14 mouse cellular contexts compared by ENCODE assay signal in the genomic region with DNA sequence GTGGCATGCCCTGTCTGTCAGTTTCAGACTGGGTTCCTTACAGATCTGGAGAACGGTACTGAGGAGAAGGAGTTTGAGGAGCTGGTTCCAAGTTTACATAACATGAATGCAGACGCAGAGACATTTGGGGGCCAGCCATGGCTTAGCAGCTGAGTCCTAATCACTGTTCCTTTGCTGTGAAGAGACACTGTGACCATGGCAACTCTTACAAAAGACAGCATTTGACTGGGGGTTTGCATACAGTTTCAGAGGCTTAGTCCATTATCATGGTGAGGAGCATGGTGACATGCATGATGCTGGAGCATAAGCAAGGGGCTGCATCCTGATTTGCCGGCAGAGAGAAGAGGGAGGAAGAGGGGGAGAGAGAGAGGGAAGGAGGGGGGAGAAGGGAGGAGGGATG. TPM values are rescaled to one million over a fixed set of nuclear protein-coding genes. Genes with fewer than 3 reads are reported as not detected.
DNase-seq lines count a peak whose midpoint lies in the region; ATAC-seq lines count a peak whose summit lies in the region.
"Had no signal": no experiment of that assay in that cellular context is flagged by ENCODE, and none has a peak within 500 bp of the region (broad histone marks: within the 10 kb centered on the region; RNA-seq: fewer than 3 reads in every experiment).

No protein-coding gene starts in this region.

- no peaks in the 10 kb centered on the region for H3K36me3 ChIP-seq in neural tube, embryonic 15.5 days
- no peaks in the 10 kb centered on the region for H3K36me3 ChIP-seq in neural tube, embryonic 14.5 days (ENCODE audit: control insufficient read depth, insufficient read depth, low read length)
- H3K36me3 ChIP-seq: G1E; heart, embryonic 13.5 days; limb, embryonic 15.5 days had no signal

- no peaks in the 10 kb centered on the region for H3K9me3 ChIP-seq in neural tube, embryonic 15.5 days (replicated peaks)
- H3K9me3 ChIP-seq in neural tube, embryonic 14.5 days (ENCODE audit: control insufficient read depth, low read length): no peaks in the 10 kb centered on the region
- H3K9me3 ChIP-seq: G1E; heart, embryonic 13.5 days; limb, embryonic 15.5 days had no signal

- no peak overlapping the region for H3K4me2 ChIP-seq in neural tube, embryonic 15.5 days
- no peak overlapping the region for H3K4me2 ChIP-seq in neural tube, embryonic 14.5 days (ENCODE audit: low read depth, low read length)
- H3K4me2 ChIP-seq: heart, embryonic 13.5 days; limb, embryonic 15.5 days had no signal

- H3K4me3 ChIP-seq in neural tube, embryonic 15.5 days (replicated peaks): no peak overlapping the region
- no peak overlapping the region for H3K4me3 ChIP-seq in neural tube, embryonic 14.5 days (ENCODE audit: low read depth, low read length)
- H3K4me3 ChIP-seq: heart, embryonic 13.5 days; limb, embryonic 15.5 days had no signal

- H3K27me3 ChIP-seq in neural tube, embryonic 15.5 days (replicated peaks): no peaks in the 10 kb centered on the region
- H3K27me3 ChIP-seq in neural tube, embryonic 14.5 days (ENCODE audit: control insufficient read depth, insufficient read depth, low read length): no peaks in the 10 kb centered on the region
- H3K27me3 ChIP-seq: limb, embryonic 15.5 days had no signal

- H3K27ac ChIP-seq in neural tube, embryonic 15.5 days (replicated peaks): no peak overlapping the region
- H3K27ac ChIP-seq in neural tube, embryonic 14.5 days (ENCODE audit: low read depth, low read length): no peak overlapping the region
- H3K27ac ChIP-seq: heart, embryonic 13.5 days; limb, embryonic 15.5 days had no signal

- 33% methylated on average over 3 of the region's 3 CpGs for WGBS in neural tube, embryonic 15.5 days
- 26% methylated on average over 3 of the region's 3 CpGs for WGBS in neural tube, embryonic 14.5 days

- H3K9ac ChIP-seq in neural tube, embryonic 15.5 days (replicated peaks): no peak overlapping the region
- no peak overlapping the region for H3K9ac ChIP-seq in neural tube, embryonic 14.5 days (replicated peaks; ENCODE audit: low read depth, low read length)
- H3K9ac ChIP-seq: heart, embryonic 13.5 days; limb, embryonic 15.5 days had no signal

- peak; percentile 7 to 14 for DNase-seq in cerebellum, postnatal 25 days
- no peak for DNase-seq in cerebellum, adult 11 months
- DNase-seq in neural tube, embryonic 10.5 days (ENCODE audit: extremely low spot score, low spot score): peak; percentile 10
- peak; percentile 2 to 25 for DNase-seq in layer of hippocampus, adult 18-20 months (ENCODE audit: low spot score in 2 of 2)
- DNase-seq in adrenal gland, postnatal 10 days: no peak
- no peak for DNase-seq in retina, embryonic 14.5 days (ENCODE audit: low spot score)
- DNase-seq: thymus, postnatal 14 days had no signal

- ATAC-seq in neural tube, embryonic 15.5 days (ENCODE audit: low FRiP score): no peak
- peak; percentile 49; the same call in 1 of the 2 replicates for ATAC-seq in neural tube, embryonic 14.5 days (ENCODE audit: low read depth)
- ATAC-seq: intestine, postnatal 0 days had no signal

- 0 out of 2 replicates have a peak, but pooled peaks cover 3% of the 10 kb centered on the region for H3K4me1 ChIP-seq in neural tube, embryonic 15.5 days
- no peaks in the 10 kb centered on the region for H3K4me1 ChIP-seq in neural tube, embryonic 14.5 days (ENCODE audit: control insufficient read depth, insufficient read depth, low read length)
- H3K4me1 ChIP-seq: heart, embryonic 13.5 days; limb, embryonic 15.5 days had no signal

RNA-seq across cellular contexts. Expression of gene C1qtnf3, which starts 29.6 kb away (rescaled TPM):
- polyA plus RNA-seq in neural tube, embryonic 15.5 days (2015; fragmentation: Nextera tagmentation; extraction: Ambion mirVana): 21.2 and 23.1 TPM in 2 replicates
- total RNA-seq in layer of hippocampus, adult 18-20 months (2021): not detected
- 21.2 and 23.6 TPM in 2 replicates for polyA plus RNA-seq in neural tube, embryonic 14.5 days (2014; fragmentation: Nextera tagmentation; extraction: Ambion mirVana)
- 1 to 10 TPM; 6.1 to 6.7 TPM for total RNA-seq in adrenal gland, postnatal 10 days (2021)
- total RNA-seq: common myeloid progenitor, adult 5-6 weeks; G1E had no signal
- polyA plus RNA-seq: G1E had no signal

RNA-seq across cellular contexts. Expression of gene Amacr, which starts 59.0 kb away (rescaled TPM):
- polyA plus RNA-seq in neural tube, embryonic 15.5 days (2015; fragmentation: Nextera tagmentation; extraction: Ambion mirVana): 12.4 and 13.9 TPM in 2 replicates
- total RNA-seq in layer of hippocampus, adult 18-20 months (2021): 10 to 100 TPM; 13.2 TPM
- polyA plus RNA-seq in neural tube, embryonic 14.5 days (2014; fragmentation: Nextera tagmentation; extraction: Ambion mirVana): 14.2 TPM in 2 replicates
- 10 to 100 TPM; 33.8 to 40.5 TPM for total RNA-seq in adrenal gland, postnatal 10 days (2021)

Comparison
In these comparisons a context has a peak if more than half of its experiments do, and no peak if none do; other contexts are left out.
1. DNase-seq: peak in cerebellum, postnatal 25 days (2 of 2), neural tube, embryonic 10.5 days (single experiment) and layer of hippocampus, adult 18-20 months (2 of 2); none in cerebellum, adult 11 months (single experiment), adrenal gland, postnatal 10 days (single experiment) and retina, embryonic 14.5 days (single experiment).
2. RNA of gene C1qtnf3, which starts 29.6 kb away (total RNA-seq): 6.1 to 6.7 TPM in adrenal gland, postnatal 10 days; not detected in layer of hippocampus, adult 18-20 months; every median in the first group is over 4 times any median in the second.